ENCODE assay signal across 25 mouse cellular contexts in genomic region chr11:99982731-99983130, GRCm38 (mm10). TPM values are rescaled to one million over a fixed set of nuclear protein-coding genes. Genes with fewer than 3 reads are reported as not detected.
"Had no signal": no experiment of that assay in that cellular context is flagged by ENCODE, and none has a peak within 500 bp of the region (broad histone marks: within the 10 kb centered on the region; RNA-seq: fewer than 3 reads in every experiment).

No protein-coding gene starts in this region.

- H3K36me3 ChIP-seq: neural tube, embryonic 13.5 days; neural tube, embryonic 15.5 days; stomach, embryonic 15.5 days had no signal

- H3K27me3 ChIP-seq: neural tube, embryonic 13.5 days; neural tube, embryonic 15.5 days; stomach, embryonic 15.5 days had no signal

- DNase-seq: retina, postnatal 1 day; right cerebral cortex, adult 18-20 months; right cerebral cortex, postnatal 14 days; right cerebral cortex, postnatal 25 days; right cerebral cortex, postnatal 4 days; spleen, adult 18-20 months; thymus, adult 18-20 months; thymus, adult 2 months; thymus, postnatal 14 days; thymus, postnatal 25 days; thymus, postnatal 36 days; thymus, postnatal 4 days had no signal

- H3K4me1 ChIP-seq: stomach, embryonic 15.5 days had no signal

- H3K9me3 ChIP-seq: neural tube, embryonic 13.5 days; neural tube, embryonic 15.5 days; stomach, embryonic 15.5 days had no signal

- H3K4me3 ChIP-seq: neural tube, embryonic 13.5 days; neural tube, embryonic 15.5 days; stomach, embryonic 15.5 days had no signal

- H3K9ac ChIP-seq: neural tube, embryonic 13.5 days; neural tube, embryonic 15.5 days; stomach, embryonic 15.5 days had no signal

- H3K27ac ChIP-seq: neural tube, embryonic 13.5 days; neural tube, embryonic 15.5 days; stomach, embryonic 15.5 days; stomach, postnatal 0 days had no signal

RNA-seq across cellular contexts. Expression of gene Krtap16-1, which starts 3.7 kb away (rescaled TPM):
- total RNA-seq: neutrophil, adult 5-6 weeks had no signal
- polyA plus RNA-seq: neural tube, embryonic 13.5 days; small intestine, adult 2 months; spleen, adult 2 months; stomach, embryonic 14.5 days; stomach, embryonic 15.5 days; stomach, embryonic 16.5 days; thymus, adult 2 months; thymus, postnatal 0 days; urinary bladder, adult 2 months had no signal

RNA-seq across cellular contexts. Expression of gene Krtap29-1, which starts 3.9 kb away (rescaled TPM):
- total RNA-seq: neutrophil, adult 5-6 weeks had no signal
- polyA plus RNA-seq: neural tube, embryonic 13.5 days; neural tube, embryonic 14.5 days; neural tube, embryonic 15.5 days; small intestine, adult 2 months; spleen, adult 2 months; stomach, embryonic 14.5 days; stomach, embryonic 15.5 days; stomach, embryonic 16.5 days; stomach, postnatal 0 days; testis, adult 2 months; thymus, adult 2 months; thymus, postnatal 0 days; urinary bladder, adult 2 months had no signal

RNA-seq across cellular contexts. Expression of gene Krtap17-1, which starts 11.1 kb away (rescaled TPM):
- total RNA-seq: neutrophil, adult 5-6 weeks had no signal
- polyA plus RNA-seq: neural tube, embryonic 13.5 days; small intestine, adult 2 months; spleen, adult 2 months; stomach, embryonic 14.5 days; stomach, embryonic 15.5 days; stomach, embryonic 16.5 days; thymus, postnatal 0 days; urinary bladder, adult 2 months had no signal

RNA-seq across cellular contexts. Expression of gene Krt33a, which starts 33.3 kb away (rescaled TPM):
- total RNA-seq: neutrophil, adult 5-6 weeks had no signal
- polyA plus RNA-seq: neural tube, embryonic 13.5 days; neural tube, embryonic 14.5 days; neural tube, embryonic 15.5 days; small intestine, adult 2 months; spleen, adult 2 months; stomach, embryonic 14.5 days; testis, adult 2 months had no signal

RNA-seq across cellular contexts. Expression of gene Krtap9-5, which starts 34.5 kb away (rescaled TPM):
- total RNA-seq: neutrophil, adult 5-6 weeks had no signal
- polyA plus RNA-seq: neural tube, embryonic 13.5 days; neural tube, embryonic 14.5 days; neural tube, embryonic 15.5 days; small intestine, adult 2 months; spleen, adult 2 months; stomach, embryonic 14.5 days; stomach, embryonic 15.5 days; stomach, embryonic 16.5 days; stomach, postnatal 0 days; testis, adult 2 months; thymus, adult 2 months; thymus, postnatal 0 days; urinary bladder, adult 2 months had no signal
